Mouse (Mus musculus): ENCODE measurements around the gene Mpeg1.

Gene Mpeg1

DNA sequence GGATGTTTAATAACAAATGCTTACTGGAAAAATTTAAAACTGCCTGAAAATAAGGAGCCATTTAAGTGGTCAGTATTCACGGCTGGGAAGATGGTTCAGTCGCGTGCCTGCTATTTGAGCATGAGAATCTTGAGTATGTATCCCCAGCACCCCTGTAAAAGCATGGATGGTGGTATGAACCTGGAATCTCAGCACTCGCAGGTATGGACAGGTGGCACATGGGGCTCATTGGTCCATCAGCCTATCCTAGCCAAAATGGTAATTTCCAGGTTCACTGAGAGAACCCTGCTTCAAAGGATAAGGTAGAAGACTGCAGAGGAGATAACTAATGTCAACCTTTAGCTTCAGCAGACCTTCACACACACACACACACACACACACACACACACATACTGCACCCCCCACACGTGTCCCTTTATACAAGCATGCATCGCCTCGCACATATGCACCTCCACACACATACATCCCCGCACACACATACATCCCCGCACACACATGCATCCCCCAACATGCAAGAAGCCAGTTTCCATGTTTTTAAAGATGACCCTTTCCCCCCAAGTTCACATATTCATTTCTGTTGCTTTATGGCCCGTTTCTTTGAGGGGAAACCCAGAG, 5.1 kb downstream of the Mpeg1 start:
- no peak for DNase-seq

DNA sequence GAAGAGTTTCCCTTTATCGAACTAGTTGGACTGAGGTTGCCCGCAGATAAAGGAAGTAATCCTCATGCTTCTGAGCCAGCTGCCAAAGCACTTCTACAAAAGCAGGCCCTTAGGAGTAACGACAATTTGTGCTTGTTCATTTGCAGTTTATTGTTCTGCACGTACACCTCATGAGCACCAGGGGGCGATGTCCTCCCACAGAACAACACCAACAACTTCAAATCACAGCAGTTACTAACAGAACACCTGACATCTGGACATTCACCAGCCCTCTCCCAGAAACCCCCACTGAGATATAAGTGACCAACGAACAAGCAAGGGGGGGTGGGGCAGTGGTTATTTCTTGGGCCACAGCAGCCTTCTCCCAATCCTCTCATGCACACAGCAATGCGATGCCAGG, 5.6 kb downstream of the Mpeg1 start:
- DNase-seq: peak in 1 of 2 experiments; percentile 42

DNA sequence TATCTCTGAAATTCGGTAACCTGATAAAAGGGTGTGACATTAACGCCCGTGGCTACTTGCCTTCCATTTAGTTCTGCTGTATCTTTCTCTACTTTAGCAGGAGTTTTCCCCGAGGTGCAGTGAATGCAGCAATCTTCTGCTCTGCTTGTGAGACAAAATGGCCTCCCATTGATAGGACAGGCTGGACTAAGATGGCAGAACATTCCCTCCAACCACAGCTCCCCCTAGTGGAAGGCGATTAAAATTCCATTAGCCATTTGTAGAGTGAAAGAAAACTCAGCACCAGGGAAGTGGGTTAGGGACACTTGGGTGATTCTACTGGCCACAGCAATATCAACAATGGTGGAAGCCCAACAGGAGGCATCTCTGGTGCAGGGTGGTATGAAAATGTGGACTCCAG, 6.9 kb downstream of the Mpeg1 start:
- no peak for DNase-seq

DNA sequence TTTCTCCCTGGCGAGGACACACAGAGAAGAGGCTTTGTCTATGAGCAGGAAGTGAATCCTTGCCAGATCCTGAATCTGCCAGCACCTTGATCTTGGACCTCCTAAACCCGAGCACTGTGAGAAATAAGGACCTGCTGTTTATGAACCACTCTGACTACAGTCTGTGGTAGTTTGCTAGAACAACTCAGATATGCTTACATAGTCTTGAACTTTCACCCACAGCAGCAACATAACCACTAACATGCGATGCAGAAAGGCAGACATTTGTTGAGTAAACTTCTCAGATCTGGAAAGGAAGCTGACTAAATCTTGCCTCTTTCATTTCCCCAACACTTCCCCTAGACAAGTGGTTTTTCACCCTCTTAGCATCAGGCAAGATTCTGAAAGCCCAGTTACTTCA, 11.3 kb downstream of the Mpeg1 start:
- DNase-seq: no peak

DNA sequence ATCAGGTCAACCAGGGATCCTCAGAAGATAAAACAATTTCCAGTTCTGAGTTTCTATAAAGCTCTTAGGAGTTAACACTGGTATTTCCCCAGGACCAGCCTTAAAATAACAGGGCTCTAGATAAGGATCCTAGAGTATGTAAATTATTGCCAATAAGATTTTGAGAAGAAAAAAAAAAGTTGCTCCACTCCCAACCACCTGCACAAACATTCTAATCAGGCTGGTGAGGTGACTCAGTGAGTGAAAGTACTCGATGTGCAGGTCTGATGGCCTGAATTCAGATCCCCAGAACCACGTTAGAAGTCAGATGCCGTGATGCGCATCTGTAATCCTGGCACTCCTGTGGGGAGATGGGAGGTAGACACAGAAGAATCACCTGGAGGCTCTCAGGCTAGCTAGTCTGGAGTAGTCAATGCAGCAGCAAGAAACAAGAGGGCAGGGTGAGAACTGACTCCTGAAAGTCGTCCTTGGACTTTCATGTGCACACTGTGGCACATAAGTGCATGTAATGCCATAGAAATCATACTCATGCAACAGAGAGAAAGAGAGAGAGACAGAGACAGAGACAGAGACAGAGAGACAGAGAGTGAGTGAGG, 11.9 kb downstream of the Mpeg1 start:
- no peak for DNase-seq

DNA sequence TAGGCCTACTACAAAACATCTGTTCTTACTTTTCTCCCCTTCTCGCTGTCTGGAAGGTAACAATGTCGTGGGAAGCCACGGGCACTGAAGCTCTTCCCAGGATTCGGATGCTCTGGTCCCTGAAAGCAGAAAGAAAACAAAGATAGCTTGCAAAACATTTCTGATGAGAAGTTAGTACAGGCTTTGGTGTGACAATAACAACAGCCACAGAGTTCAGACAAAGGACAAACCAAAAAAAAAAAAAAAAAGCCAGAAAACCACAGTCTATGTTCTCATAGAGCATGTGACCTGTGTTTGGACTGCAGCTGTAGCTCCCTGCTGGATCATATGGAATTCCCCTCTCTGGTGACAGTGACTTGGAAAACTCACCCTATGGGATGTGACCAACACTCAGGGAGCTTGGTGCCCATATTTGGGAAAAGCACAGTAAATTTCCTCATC, 12.6 kb downstream of the Mpeg1 start:
- no peak for DNase-seq

DNA sequence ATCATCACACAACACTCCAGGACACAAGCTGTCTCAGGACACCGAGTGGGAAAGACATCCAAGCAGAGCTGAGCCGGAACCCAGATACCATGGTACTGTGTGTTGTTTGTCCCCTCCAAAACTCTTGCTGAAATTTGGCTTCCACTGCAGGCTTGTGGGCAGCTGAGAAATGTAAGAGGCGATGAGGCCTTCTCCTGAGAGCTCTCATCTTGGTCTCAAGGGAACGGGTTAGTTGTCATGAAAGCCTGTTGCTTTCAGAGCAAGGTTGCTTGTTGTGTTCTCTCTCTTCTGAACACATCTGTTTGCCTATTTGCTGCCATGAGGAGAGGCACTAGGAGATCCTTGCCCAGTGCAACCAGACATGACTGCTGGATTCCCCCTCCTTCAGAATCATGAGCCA, 13.4 kb downstream of the Mpeg1 start:
- DNase-seq: no peak

DNA sequence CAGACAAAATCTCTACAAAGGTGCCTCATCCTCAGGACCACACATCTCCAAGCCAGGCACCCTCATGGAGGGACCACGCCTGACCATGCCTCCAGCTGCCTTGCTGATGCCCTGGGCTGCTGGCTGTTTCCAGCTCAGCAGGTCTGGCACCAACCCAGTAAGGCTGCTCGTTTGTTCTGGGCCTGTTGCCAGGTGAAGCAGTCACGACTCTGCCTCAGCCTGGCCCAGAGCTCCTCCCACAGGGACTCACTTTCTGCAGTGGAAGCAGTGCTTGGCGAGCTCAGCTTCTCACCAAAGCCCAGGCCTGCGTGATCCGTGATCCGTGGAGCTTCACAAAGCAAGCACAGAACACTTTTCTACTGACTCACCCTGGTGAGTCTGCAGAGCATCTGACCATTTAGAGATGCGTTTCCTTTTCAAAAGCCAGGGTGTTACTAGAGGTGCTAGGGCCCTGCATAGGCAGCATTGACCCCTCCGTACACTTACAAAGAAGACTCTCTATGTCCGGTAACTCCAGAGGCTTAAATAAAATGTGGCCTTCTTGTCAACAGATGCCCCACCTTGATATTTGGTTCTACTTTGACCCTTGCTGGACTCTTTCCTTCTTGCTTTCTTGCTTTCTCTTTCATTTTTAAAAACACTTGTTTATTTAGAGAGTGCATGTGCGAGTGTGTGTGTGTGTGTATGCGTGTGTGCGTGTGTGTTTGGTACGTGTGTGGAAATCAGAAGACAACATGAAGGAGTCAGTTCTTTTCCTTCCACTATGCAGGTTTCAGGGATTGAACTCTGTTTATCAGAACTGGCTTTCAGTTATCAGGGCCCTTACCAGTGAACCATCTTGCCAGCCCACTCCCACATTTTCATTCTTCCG, 15.0 kb downstream of the Mpeg1 start:
- DNase-seq: peak; percentile 50 to 51

DNA sequence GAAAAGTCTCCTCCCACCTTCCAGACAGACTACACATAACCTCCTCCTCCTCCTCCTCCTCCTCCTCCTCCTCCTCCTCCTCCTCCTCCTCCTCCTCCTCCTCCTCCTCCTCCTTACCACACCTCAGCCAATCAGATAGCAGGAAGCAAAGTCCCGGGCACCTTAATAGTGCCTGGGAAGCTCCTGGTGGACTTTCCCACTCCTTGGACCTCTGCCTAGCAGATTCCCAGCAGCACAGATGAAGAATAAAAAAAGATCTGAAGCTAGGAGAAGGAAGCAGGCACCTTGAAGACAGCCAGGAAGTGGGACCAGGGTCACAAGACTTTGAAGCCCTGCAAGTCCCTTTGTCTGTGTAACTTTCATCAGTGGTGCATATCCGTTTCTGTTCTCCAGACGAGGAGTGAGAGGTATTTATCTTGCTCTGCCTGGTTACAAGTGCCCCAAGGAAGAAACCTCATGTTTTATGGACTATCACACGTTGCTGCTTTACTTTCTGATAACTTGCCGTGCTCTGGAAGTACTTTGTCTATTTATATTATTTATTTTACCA, 16.2 kb downstream of the Mpeg1 start:
- peak in 1 of 2 experiments; percentile 36 for DNase-seq

DNA sequence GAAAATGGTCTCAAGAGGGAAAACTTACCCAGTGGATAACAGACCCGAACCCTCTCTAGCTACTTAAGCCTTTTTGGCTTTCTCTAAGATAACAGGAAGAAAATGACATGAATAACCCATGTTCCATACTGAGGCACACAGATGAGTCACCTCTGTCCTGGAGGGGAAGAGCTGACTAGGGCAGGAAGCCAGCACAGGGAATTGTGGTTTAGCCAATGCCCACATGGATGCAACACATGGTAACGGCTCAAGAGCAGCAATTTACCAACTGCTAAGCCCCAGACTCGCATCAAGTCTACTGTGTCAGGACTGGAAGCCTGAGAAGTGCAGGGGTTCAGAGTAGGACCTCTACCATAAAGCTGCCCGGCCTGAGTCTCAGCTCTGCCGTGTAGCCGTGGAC, 17.8 kb downstream of the Mpeg1 start:
- DNase-seq: no peak

DNA sequence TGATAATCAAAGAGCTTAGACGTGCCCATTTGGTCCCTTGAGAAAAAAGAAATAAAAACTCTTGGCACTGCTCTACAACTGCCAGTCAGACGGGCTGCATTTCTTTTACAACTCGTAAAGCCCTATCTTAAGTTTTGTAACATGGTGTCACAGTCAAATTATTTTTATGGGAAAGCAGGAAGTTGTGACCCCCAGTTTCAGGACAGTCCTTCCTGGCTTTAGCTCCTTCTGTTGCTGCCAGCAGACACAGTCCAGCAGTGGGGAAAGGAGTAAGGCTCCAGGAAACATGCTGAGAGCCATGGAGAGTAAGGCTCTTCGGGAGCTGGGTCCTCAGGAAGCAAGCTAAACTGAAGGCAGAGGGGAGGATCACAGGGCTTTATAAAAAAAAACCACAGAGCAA, 23.2 kb downstream of the Mpeg1 start:
- no peak for DNase-seq

DNA sequence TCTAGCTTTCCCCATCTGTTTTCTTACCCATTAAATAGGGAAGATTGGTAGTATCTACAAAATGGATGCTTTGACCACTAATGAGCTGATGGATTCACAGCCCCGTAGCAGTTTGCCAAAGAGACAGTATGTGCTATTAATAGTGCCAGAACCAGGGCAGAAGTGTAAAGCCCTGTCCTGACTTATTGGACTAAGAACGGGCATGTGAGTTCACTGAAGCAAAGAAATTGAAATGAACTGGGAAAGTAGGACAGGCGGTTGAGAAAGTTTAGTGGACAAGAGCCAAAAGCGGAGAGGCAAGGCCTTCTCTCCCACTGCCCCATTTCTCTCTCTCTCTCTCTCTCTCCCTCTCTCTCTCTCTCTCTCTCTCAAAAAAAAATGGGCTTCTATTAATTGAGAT, 23.6 kb downstream of the Mpeg1 start:
- no peak for DNase-seq

DNA sequence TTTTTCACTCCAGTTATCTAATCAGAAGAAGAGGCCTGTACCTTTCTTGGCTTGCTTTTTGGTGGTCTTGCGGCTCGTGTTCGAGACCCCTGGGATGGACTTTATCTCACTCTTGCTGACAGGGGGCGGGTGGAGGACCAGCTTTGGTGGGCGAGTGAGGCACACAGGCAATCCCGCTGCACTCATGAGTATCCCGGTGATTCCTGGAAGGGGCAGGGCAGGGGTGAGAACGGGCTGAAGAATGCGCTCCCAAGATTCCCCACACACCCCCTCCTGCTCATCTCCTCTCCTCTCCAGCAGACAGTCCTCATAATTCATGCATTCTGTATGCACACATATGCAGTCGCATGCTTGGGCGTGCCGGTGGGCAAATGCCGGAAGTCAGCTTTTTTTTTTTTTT, 24.6 kb downstream of the Mpeg1 start:
- no peak for DNase-seq

DNA sequence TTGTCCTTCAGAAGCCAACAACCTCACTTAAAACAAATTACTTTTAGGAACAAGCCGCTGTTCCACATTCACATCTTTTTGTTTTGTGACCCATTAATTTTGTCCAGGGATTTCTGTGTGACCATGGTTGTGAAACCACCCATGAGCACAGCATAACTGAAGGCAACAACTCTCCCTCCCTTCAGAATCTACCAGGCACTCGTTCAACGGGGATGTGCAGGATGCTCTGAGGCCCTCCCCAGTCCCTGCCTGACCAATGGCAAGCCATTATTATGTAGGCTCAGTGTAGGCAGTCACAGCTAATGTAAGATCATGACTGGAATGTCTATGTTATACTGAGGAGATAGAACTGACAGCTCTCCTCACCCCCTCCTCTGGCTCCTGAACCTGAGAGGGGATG, 25.1 kb downstream of the Mpeg1 start:
- DNase-seq: no peak

DNA sequence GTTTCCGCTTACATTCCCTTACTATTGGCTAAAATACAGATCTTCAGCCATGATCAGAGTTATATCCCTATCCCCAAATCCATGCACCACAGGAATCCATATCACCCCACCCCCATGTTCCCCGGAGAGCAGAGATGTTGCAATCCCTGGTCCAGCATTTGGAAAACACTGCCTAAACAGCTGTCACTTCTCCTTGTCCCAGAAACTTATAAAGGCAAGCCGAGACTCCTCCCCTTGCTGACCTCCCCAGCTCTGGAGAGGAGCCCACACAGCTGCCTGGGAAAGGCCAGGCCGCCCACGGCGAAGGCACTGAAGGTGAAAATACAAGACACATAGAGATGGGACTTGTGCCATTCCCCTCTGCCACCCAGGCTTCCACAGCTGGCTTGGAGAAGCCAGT, 26.3 kb downstream of the Mpeg1 start:
- DNase-seq: no peak

DNA sequence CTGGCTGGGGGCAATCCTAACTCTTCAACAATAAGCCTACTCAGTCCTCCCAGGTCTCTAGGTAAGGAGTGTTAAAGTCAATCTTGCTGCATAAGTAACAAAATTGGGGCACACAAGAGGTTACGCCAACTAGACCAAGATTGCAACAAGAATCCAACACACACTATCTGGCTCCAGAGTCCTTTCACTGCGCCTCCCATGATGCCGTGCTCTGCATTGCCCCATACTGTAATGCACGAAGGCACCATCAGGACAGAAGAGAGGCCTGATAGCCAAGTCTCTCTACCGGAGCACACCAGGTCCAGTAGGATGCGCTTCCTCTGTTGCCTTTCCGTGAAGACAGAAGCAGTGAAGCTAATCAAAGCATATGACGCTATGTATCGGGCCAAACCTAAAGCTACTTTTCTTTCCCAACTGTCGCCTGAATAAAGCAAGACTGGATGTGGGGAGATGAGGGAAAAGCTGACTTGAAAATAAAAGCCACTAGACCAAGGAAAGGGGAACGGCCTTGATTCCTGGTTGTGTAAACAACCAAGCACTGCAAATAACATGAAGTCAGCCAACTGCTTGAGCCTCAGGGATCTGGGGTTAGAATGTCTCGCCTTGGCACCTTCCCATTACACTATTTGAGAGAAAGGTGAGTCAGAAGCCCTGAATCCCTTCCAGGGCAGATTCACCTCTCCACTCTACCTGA, 27.1 kb downstream of the Mpeg1 start:
- no peak for DNase-seq

DNA sequence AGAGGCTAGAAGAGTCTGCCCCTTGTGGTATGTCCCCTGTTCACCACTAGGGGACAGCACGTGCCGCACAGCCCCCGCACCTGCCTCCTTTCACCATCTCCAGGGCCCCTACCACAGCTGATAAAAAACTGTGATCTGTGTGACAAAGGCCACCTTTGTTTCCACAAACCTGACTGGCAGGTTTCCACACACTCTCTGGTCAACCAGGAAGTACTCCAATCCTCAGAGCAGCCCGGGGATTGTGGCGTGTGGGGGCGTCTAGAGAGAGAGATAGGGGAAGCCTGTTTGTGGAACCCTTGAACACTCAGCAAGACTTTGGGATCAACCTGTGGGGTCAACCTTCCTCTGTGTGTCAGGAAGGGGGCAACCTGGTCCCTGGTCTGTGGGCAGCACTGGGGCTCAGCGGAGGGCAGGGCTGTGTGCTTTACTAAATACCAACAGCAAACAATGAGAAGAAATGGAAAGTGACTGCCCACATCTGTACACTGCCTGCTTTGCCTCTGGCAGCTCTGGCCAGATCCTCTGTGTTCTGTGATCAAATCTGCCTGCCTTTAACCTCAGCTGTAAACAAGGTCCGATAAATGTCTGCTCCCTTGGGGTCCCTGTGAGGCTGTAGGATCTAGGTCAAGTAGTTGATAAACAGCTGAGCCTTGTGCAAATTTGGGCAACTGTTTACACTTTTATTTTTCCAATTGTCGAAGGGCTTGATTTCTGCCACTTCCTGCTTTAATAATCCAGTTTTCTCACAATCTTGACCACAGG, 27.8 kb downstream of the Mpeg1 start:
- no peak for DNase-seq

DNA sequence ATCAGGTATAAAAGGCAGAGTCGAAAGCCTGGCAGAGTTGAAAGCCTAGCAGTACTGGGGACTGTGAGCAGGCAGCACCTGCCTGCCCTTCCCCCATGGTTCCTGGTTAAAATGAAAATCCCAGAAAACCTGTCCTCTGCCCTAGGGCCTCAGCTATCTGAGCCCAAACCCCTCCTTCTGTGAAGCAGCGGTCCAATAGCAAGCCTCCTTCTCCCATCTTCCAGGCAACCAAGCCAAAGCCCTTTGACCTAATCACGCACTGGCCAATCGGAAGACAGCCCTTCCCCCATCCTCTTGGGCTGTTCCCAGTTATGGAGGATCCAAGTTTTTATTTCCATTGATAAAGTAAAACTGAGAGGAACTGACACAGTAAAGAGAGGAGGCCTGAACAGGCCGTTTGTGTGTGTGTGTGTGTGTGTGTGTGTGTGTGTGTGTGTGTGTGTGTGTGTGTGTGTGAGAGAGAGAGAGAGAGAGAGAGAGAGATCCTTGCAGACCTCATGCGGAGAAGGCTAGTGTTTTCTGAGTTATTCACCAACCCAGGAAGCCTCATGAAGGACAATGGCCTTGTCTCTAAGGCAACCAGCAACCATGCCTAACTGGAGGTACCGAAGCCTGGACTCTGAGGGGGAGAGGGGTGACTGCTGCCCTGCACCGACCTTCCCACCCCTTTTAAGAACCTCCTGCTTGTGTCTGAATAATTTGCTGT, 28.5 kb downstream of the Mpeg1 start:
- no peak for DNase-seq

DNA sequence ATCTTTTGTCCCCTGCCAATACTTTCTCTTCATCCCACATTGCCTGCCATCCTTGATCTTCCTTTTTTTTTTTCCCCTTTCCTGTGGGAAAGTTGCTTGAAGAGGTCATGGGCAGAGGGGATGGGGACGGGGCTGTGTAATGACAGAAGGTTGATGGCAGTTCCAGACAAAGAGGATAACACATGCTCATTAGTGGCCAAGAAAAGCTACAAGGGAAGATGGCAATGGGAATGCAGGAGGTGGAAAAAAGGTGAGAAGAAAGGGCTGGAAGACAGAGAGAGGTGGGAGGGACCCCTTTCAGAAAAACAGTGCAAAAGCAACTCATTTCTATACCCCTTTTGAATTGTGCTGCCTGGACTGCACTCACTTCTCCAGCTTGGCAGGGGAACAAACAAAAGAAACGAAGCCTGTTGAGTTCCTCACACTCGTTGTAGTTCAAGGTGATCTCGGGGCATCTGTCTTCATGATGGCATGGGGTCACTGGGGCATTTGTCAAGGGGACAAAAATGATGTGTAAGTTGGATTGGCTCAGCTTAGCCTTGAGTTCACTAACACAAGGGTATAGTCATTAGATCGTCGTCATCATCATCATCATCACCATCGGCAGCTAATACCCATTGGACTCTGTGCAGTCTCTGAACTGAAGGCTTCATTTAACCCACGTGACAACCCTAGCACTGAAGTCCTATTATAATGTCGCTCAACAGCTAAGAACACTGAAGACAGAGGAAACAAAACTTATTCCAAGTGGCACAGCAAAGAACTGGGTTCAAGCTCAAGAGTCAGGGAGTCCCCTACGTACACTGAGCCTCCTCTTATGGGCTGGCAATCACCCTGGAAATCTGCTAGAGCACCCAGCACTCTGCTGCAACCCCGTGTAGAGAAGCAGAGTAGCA, 29.3 kb downstream of the Mpeg1 start:
- DNase-seq: no peak

DNA sequence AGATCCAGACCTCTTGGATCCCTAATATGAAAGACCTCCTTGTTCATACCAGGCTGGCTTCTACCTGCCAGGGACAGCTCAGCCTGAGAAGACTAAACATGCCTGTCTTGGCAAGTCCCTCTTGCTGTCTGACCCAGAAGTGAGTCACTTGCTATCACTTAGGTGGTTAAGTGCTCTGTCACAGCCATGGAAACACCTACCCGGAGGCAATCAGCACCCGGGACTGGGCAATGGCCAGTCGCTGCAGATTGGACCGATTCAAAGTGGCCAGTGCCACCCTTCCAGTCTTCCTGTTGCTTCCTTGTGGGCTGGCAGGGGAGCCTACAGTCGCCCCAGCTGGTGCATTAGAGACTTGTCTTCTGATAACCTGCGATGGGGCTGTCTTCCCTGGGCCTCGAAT, 31.1 kb downstream of the Mpeg1 start:
- DNase-seq: no peak
